Mouse (Mus musculus): Measurements from ENCODE around the gene Cfap43.

Gene Cfap43

GRCm38 (mm10) chr19:47915251-47915650 is 3.8 kb downstream of the Cfap43 start:
- peak; percentile 58 for DNase-seq (ENCODE audit: low read depth, low spot score)

DNA sequence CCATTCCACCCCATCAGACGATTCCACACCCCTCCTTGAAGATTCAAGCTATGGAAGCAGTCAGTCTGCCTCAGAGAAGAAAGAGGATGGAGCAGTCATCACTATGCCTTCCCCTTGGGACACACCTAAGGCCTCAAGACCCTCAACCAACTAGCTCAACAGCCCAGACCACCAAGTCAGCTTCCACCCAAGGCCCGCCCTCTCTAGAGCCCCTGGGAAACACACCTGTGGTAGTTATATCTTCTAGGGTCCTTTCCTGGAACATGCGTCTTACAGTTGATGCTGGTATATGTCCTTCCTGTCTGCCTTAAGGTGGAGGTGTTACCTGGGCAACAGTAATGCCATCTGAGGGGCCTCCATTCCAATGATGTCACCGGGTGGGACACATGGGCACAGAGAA is 4.9 kb downstream of the Cfap43 start:
- DNase-seq (ENCODE audit: low read depth, low spot score), result no peak

GRCm38 (mm10) chr19:47913344-47913743 is 5.7 kb downstream of the Cfap43 start:
- DNase-seq (ENCODE audit: low read depth, low spot score), result no peak

DNA sequence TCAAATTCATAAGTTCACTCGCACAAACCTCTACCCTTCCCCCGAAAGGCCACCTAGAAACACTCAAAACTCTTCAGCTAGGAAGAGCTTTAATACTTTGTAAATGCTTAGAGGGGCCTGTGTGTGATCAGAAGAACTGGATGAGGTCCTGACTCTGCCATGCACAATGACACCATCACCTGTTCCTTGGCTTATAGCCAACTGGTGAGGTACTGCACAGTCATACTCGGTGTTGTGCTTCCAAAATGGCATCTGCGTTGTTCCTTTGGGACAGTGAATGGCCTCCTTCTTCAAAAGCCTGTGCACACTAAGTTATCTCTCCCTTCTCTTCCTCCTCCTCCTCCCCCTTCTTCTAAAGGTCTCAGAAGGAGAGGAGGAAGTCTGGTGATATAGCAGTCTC is 8.3 kb downstream of the Cfap43 start:
- DNase-seq (ENCODE audit: low read depth, low spot score), result peak; percentile 64

- DNase-seq (ENCODE audit: low read depth, low spot score), result peak; percentile 74
These were observed 8.9 kb downstream of the Cfap43 start for GRCm38 (mm10) chr19:47910117-47910618.

GRCm38 (mm10) chr19:47909387-47910116 is 9.5 kb downstream of the Cfap43 start:
- peak; percentile 63 for DNase-seq (ENCODE audit: low read depth, low spot score)

DNA sequence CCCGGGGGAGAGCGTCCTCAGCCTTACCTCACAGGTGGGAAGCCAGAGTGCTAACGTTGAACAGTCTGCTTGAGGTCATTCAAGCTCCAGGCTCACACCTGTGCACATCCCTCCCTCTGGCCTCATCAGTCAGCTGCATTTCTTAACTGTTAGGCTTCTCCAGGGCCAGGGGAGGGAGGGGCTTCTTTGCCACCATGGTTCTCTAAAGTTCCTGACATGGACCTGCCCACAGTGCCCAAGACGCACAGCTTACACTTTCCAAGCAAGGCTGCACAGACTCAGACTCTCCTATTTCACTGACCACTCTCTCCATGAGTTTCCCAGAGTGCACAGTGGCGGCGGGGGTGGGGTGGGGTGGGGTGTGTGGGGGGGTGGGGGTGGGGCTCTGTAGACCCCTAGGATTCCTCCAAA is 10.1 kb downstream of the Cfap43 start:
- DNase-seq (ENCODE audit: low read depth, low spot score), result peak; percentile 22

DNA sequence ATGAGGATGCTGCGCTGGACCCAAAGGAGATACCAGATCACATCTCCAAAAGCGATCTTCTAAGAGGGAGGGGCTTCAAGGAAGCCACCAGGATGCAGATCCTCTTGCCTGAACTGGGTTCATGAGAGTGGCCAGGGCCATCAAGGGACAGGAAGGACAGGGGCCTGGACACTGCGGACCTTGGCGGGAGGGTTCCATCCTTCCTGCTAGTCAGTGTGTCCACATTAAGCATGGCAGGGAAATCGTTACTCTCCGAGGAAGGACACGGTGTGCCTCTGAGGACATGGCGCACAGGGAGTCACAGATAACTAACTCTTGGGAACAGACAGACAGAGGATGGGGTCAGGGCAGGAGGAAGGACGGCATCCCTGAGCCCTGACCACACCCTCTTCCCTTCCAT is 11.5 kb downstream of the Cfap43 start:
- no peak for DNase-seq (ENCODE audit: low read depth, low spot score)

GRCm38 (mm10) chr19:47905603-47906002 is 13.5 kb downstream of the Cfap43 start:
- DNase-seq (ENCODE audit: low read depth, low spot score), result no peak

DNA sequence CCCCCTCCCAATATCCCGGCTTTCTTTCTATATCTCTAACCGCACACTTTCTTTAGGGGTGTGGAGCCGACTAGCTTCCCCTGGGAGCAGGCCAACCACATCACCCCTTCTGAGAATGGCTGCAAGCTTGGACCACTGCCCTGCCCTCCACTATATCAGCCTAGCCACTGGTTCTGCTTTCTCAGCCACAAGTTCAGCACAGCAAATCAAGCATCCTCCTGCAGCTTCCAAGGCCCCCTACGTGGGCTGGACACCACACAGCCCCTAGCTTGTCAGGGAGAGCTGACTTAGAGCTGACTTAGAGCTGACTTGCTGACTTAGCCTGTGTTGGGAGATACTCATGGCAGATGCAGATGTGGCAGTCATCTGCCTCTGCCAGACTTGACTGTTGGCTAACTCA is 14.0 kb downstream of the Cfap43 start:
- DNase-seq (ENCODE audit: low read depth, low spot score), result no peak

- no peak for DNase-seq (ENCODE audit: low read depth, low spot score)
These were observed 15.4 kb downstream of the Cfap43 start for GRCm38 (mm10) chr19:47903679-47904078.

- no peak for DNase-seq (ENCODE audit: low read depth, low spot score)
These were observed 16.5 kb downstream of the Cfap43 start for GRCm38 (mm10) chr19:47902316-47903201.

DNA sequence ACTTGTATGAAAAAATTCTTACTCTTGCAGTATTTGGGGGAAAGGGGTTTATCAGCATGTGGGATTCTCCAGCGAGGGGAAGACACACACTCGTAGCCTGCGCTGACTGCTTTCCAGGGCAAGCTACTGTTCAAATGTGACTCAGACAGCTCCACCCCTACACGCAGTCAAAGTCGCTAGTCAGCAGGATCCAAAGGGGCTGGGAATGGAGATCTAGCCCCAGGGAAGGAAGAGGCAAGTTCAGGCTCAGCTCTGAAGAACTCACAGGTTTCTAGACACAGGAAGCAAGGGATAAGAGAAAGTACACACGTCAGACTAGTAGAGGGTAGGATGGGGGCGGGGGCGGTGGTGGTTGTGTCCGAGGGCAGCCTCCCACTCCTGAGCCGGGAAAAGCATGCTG is 18.5 kb downstream of the Cfap43 start:
- no peak for DNase-seq (ENCODE audit: low read depth, low spot score)

GRCm38 (mm10) chr19:47900012-47900411 is 19.1 kb downstream of the Cfap43 start:
- peak; percentile 59 for DNase-seq (ENCODE audit: low read depth, low spot score)

GRCm38 (mm10) chr19:47898472-47899079 is 20.5 kb downstream of the Cfap43 start:
- DNase-seq (ENCODE audit: low read depth, low spot score), result peak; percentile 52

DNA sequence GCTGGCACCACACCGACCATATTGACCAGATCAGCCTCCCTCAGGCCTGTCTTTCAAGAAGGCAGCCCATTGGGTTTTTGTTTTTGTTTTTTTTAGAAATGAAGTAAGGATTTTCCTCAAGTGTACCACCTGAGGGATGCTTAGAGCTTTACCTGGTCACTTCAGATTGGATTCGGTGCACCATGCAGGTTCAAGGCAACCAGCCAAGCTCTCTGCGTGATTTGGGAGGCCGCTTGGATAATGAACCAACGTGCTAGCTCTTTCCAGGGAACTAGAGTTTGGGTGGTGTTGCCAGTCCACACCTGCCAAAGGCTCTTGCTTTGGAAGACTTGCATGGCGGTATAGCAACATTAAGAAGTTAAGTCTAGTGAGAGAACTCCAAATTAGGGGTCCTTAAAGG is 26.0 kb downstream of the Cfap43 start:
- DNase-seq (ENCODE audit: low read depth, low spot score), result no peak

GRCm38 (mm10) chr19:47891562-47892312 is 27.4 kb downstream of the Cfap43 start:
- no peak for DNase-seq (ENCODE audit: low read depth, low spot score)

- DNase-seq (ENCODE audit: low read depth, low spot score), result peak; percentile 46
These were observed 28.5 kb downstream of the Cfap43 start for GRCm38 (mm10) chr19:47890489-47891130.

DNA sequence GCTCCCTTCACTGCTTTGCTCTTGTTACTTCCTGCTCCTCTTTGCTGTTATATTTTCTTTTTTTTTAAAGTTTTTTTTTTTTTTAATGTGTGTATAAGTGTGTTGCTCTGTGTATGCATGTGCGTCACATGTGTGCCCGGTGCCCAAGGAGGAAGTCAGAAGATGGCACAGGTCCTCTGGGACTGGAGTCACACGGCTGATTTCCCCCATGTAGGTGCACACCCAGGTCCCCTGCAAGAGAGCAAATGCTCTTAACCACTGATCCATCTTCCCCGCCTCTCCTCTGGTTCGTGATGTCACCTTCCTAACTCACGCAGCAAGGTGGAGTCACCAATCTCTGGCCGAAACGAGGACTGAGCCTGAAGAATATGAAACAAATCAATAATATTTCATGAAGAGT is 31.1 kb downstream of the Cfap43 start:
- DNase-seq (ENCODE audit: low read depth, low spot score), result peak; percentile 42

DNA sequence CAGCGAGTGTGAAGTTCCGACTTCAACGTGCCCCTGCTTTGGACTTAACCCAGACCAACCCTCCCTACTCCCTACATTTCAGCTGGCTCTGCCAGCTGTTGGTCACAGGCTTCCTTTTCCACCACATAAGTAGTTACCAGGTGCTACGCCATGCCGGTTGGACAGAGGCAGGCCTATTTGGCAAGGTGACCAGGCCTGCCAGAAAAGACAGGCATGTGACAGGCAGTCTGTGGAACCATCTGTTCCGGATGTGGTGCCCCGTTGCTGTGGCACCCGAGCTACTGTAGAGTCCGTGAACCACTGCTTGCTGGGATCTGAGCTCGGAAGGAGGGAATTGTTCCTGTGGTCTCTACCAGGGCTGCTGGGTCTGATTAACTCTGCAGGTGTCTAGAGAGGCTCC is 31.7 kb downstream of the Cfap43 start:
- DNase-seq (ENCODE audit: low read depth, low spot score), result peak; percentile 58

GRCm38 (mm10) chr19:47886617-47887016 is 32.5 kb downstream of the Cfap43 start:
- no peak for DNase-seq (ENCODE audit: low read depth, low spot score)

Data from CD4-positive, CD25-positive, alpha-beta regulatory T cell, adult 2 months (primary cell).